Mouse (Mus musculus): Measurements from ENCODE around the gene Ece2. TPM values are rescaled to one million over a fixed set of nuclear protein-coding genes. Genes with fewer than 3 reads are reported as not detected.

The Ece2 gene
- total RNA-seq (2021), result 10 to 100 TPM; 24.8 to 30.6 TPM

DNA sequence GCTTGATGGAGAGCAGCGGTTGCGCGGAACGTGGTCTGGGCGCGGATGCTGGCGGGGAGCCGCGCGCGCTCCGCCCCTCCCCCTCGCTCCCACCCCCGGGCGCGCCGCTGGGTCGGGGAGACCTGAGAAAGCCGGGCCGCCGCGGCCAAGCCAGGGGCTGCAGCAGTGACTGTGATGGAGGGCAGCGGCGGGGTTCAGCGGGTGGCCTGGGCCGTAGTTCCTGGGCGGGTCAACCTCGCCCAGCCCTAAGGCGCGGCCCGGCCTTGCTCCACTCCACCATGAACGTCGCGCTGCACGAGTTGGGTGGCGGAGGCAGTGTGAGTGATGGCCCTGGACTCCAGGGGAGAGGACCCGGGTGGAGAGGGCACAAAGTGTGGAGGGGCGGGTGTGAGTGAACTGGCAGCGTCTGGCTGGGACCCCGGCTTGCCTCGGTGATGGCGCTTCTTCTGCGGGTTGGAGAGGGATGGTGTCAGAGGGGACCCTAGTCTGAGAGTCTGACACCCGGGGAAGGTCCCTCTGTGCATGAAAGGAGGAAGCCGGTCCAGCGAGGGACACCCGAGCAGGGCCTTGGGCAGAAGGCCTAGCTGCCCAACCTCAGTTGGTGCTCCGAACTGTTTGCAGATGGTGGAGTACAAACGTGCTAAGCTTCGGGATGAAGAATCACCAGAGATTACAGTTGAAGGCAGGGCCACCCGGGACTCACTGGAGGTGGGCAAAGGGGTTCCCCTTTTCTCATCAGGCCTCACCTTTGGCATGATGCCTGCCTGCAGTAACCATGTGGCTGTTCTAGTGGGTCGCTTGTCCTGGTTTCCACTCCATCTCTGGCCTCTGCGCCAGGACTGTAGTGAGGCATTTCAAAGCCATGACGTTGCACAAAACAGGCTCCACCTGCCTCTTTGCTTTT lies at the start of gene Ece2:
Gene Ece2, plus strand, starts transcription at position 98 of the 904 bp plus-strand sequence.
- peak; percentile 27 to 34 for DNase-seq (ENCODE audit: extremely low spot score in 1 of 2, low spot score in 1 of 2)

DNA sequence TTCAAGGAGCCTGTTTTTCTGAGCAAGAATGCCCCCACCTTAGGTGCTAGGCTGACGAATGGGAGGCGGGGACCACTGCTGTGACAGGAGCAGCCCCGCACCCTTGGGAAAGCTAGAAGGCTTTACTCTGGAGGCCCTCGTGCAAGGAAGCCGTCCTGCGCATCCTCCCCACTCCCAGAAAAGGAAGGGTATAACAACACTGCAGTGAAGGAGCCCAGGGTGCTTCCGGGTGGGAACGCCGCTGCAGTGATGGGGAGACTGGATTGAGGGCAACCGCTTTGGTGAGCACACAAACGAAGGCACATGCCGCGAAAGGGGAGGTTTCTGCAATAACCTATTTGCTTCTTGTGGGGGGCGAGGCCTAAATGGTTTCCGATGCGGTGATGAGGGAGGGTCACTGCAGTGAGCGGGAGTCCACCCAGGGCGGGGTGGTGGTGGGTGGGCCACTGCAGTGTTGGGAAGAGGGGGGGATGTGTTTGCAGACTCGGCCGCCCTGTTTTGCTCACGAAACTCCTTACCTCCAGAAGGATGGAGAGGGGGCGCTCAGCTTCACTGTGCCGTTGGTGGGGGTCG lies 40.2 kb upstream of the Ece2 start, which contains the start of gene Vwa5b2:
Gene Vwa5b2, plus strand, starts transcription at position 106 of the 573 bp plus-strand sequence.
- peak in 1 of 2 experiments; percentile 19 for DNase-seq (ENCODE audit: extremely low spot score in 1 of 2, low spot score in 1 of 2)

- peak; percentile 42 to 43 for DNase-seq (ENCODE audit: extremely low spot score in 1 of 2, low spot score in 1 of 2)
Measured at GRCm38 (mm10) chr16:20589939-20590679, 39.5 kb upstream of the Ece2 start.

- DNase-seq (ENCODE audit: extremely low spot score in 1 of 2, low spot score in 1 of 2), result no peak
Measured at GRCm38 (mm10) chr16:20590680-20591038, 39.0 kb upstream of the Ece2 start.

DNA sequence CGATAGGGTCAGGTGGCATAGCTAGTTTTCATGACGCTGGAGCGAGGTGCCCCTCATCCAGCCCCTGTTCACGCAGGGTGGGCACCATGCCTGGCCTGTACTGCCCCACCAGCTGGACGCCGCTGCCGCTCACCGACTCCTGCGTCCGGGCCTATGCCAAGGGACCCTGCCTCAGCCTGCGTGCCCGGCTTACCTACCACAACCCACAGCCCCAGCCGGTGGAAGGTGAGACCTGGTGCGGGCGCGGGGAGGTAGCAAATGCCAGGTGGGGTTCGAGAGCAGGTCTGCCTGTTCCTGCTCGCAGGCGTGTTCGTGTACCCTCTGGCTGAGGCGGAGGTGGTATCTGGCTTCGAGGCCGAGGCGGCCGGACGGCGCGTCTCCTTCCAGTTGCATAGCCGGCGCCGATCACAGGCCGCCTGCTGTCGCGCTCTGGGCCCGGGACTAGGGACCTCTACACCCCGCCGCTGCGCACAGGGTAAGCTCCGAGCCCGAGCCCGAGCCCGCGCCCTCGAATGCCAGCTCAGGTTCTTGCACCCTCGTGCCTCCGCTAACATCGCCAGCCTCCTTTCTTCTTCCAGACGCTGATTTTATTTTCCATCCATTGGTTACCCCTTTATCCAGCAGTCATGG lies 38.4 kb upstream of the Ece2 start:
- no peak for DNase-seq (ENCODE audit: extremely low spot score in 1 of 2, low spot score in 1 of 2)

GRCm38 (mm10) chr16:20595060-20595673 lies 34.5 kb upstream of the Ece2 start:
- no peak for DNase-seq (ENCODE audit: extremely low spot score in 1 of 2, low spot score in 1 of 2)

- no peak for DNase-seq (ENCODE audit: extremely low spot score in 1 of 2, low spot score in 1 of 2)
Measured at GRCm38 (mm10) chr16:20595737-20596136, 33.9 kb upstream of the Ece2 start.

- no peak for DNase-seq (ENCODE audit: extremely low spot score in 1 of 2, low spot score in 1 of 2)
Measured at GRCm38 (mm10) chr16:20596687-20597441, 32.8 kb upstream of the Ece2 start.

DNA sequence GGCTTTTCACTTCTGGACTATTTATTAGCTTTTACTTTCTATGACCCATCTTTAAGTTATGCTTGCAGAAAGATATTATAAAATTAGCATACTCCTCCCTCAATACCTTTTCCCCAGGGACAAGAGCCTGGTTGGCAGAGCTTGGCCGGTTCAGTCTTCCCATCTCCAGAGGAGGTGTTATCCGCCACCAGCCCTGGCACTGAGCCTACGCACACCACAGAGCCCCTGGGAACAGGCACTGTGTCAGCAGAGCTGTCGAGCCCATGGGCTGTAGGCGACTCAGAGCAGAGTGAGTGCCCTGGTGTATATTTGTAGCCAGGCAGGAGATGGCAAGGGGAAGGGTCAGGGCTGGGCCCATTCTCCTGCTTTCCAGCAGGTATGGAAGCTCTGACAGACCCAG lies 29.1 kb upstream of the Ece2 start:
- DNase-seq (ENCODE audit: extremely low spot score in 1 of 2, low spot score in 1 of 2), result no peak

- DNase-seq (ENCODE audit: extremely low spot score in 1 of 2, low spot score in 1 of 2), result no peak
Measured at GRCm38 (mm10) chr16:20604705-20605104, 24.9 kb upstream of the Ece2 start.

DNA sequence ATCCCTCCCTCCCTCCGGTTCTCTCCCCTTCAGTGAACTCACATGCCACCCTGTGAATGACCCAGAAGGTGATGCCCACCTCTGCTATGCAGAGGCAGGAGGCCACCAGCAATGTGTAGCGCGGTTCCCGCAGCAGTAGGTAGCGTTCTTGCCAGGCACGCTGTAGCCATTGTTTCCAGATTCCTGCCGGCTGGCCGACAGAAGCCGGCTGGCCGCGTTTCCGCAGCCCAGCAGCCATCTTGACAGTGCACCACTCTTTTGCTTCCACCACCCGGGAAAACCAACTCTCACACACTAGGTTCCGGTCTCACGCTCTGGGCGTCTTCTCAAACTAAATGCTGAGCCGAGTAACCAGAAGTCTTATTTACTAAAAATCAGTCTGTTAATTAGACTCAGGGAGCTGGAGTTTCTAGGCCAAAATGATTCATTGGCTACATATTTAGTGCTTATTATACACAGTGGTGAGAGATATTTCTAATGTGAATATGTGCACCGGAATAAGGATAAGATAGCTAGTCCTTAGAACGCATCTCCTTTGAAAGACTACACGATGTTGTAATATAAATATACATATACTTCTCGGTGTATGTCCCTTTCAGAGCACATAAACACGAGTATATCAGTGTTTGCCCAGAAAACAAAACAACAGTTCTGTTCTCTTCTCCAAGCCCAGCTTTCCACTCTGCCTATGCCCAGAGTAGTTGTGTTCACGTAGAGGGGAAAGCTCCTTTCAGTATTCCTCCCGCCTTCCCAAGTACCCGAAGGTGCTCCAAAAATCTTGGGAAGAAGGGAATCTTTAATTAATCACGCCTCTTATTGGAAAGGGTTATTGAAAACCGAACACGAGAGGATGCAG lies 18.9 kb upstream of the Ece2 start:
- DNase-seq (ENCODE audit: extremely low spot score in 1 of 2, low spot score in 1 of 2), result peak; percentile 68 to 72

DNA sequence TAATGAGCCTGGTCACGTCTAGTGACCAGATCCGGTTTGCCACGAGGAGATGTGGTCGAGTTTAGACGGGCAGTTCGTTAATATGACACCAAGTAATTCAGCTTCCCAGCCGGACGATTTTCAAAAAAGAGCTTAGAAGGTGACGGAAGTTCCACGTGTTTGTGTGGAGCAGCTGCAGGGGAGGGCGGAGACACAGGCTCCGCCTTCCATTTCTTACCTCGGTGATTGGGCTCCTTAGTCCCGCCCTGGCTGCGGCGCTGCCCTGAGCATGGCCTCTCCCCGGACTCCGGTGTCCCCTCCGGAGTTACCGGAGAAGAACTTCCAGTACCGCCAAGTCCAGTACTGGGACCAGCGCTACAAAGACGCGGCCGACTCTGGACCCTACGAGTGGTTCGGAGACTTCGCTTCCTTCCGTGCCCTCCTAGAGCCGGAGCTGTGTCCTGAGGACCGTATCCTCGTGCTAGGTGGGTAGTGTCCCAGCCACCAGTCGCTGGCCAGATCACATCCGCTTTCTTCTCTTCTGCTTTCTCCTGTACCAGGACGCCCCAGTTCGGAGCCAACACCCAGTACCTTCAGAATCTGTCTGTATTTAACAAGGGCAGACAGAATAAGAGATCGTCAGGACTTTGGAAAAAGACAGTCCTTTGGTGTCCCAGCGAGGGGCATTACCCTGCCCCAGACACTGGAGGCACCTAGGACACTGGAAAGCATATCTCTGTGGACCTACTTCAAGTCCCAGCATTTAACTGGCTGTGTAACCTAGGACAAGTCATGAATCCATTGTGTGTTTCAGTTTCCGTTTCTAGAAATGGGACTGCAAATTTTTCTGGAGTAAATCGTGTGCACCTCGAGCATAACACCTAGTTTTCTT lies 18.0 kb upstream of the Ece2 start, which contains the start of the genes Eef1akmt4, Gm49333 and Alg3:
Gene Eef1akmt4, plus strand, starts transcription at position 237 of the 871 bp plus-strand sequence.
Gene Gm49333, plus strand, starts transcription at position 254 of the 871 bp plus-strand sequence.
Gene Alg3, minus strand, starts transcription at position 379 of the 871 bp plus-strand sequence.
- DNase-seq (ENCODE audit: extremely low spot score in 1 of 2, low spot score in 1 of 2), result peak; percentile 49 to 52

GRCm38 (mm10) chr16:20619541-20620398 lies 9.9 kb upstream of the Ece2 start:
- no peak for DNase-seq (ENCODE audit: extremely low spot score in 1 of 2, low spot score in 1 of 2)

GRCm38 (mm10) chr16:20620399-20620735 lies 9.3 kb upstream of the Ece2 start:
- DNase-seq (ENCODE audit: extremely low spot score in 1 of 2, low spot score in 1 of 2), result no peak

GRCm38 (mm10) chr16:20620751-20621190 lies 8.9 kb upstream of the Ece2 start:
- peak in 1 of 2 experiments; percentile 20 for DNase-seq (ENCODE audit: extremely low spot score in 1 of 2, low spot score in 1 of 2)
